Mouse (Mus musculus): Measurements from ENCODE around the gene Olfr130. TPM values are rescaled to one million over a fixed set of nuclear protein-coding genes. Genes with fewer than 3 reads are reported as not detected.

The Olfr130 gene
- not detected in 2 replicates for polyA plus RNA-seq (2015; fragmentation: Nextera tagmentation; extraction: Ambion mirVana)

DNA sequence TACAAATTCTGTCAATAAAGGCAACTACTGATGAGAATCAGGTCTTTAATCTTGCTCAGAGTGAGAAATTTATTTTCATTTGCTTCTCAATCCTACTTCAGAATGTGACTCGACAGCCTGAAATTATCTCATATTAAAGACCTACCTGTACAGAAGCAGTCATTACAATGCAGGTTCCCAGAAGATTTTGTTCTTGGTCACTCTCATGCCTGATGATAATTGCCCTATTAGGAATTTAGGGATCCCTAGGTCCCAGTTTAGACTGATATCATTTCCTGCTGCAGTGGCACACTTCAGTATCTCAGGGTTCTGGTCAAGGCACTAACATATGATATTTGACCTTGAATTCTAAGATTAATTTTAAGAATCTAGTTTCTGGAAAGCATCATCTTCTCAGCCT, at the start of gene Olfr130:
Gene Olfr130, plus strand, starts transcription at position 301 of the 400 bp plus-strand sequence.

DNA sequence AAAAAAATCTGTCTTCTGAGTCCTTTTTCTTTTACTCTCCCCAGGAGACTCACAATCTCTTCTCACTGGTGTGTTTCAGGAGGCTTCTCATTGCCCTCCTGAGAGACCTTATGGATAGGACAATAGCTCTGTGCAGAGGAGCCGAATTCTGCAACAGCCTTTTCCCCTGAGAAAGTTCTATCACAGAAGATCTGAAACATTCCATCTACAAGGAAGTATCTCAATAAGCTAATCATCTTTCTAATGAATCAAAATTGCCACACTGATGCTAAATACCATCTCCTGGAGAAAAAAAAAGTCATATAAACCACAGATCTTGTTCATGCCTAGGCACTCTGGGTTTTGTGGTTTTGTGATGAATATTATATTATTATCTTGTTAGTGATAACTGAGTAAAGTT, 3.7 kb upstream of the Olfr130 start, which contains the start of gene Olfr129:
Gene Olfr129, minus strand, starts transcription at position 101 of the 400 bp plus-strand sequence.

DNA sequence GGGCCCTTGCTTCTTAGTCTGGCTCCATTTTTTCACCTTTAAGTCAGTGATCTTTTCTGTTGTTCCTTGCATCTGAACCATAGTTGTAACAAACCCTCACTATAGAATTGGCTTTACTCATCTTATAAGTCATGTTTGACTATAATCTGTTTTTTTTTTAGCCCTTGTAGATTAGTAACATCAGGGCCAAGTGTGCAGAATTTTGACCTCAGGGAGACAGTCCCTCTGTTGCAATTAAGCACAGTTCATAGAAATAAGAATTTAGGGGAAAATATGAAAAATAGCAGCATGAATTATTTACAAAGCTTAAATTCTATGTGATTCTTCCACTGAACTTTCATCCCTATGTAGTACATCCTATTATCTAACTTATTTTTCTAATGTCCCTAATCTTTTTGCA, 24.9 kb downstream of the Olfr130 start, which contains the start of gene Olfr131:
Gene Olfr131, minus strand, starts transcription at position 101 of the 400 bp plus-strand sequence.

Other genes starting within 250 kb of the Olfr130 start
- not detected in 2 replicates for gene Olfr125, start 231.0 kb upstream of the Olfr130 start, polyA plus RNA-seq (2015; fragmentation: Nextera tagmentation; extraction: Ambion mirVana)
- gene Olfr126, start 216.4 kb upstream of the Olfr130 start, polyA plus RNA-seq (2015; fragmentation: Nextera tagmentation; extraction: Ambion mirVana), result not detected in 2 replicates
- gene Olfr127, start 163.5 kb upstream of the Olfr130 start, polyA plus RNA-seq (2015; fragmentation: Nextera tagmentation; extraction: Ambion mirVana), result not detected in 2 replicates
- not detected in 2 replicates for gene Olfr128, start 143.4 kb upstream of the Olfr130 start, polyA plus RNA-seq (2015; fragmentation: Nextera tagmentation; extraction: Ambion mirVana)
- not detected in 2 replicates for gene Olfr761, start 110.8 kb upstream of the Olfr130 start, polyA plus RNA-seq (2015; fragmentation: Nextera tagmentation; extraction: Ambion mirVana)
- not detected in 2 replicates for gene Olfr129, start 3.8 kb upstream of the Olfr130 start, polyA plus RNA-seq (2015; fragmentation: Nextera tagmentation; extraction: Ambion mirVana)
- gene Olfr131, start 24.8 kb downstream of the Olfr130 start, polyA plus RNA-seq (2015; fragmentation: Nextera tagmentation; extraction: Ambion mirVana), result not detected in 2 replicates
- gene Olfr132, start 70.6 kb downstream of the Olfr130 start, polyA plus RNA-seq (2015; fragmentation: Nextera tagmentation; extraction: Ambion mirVana), result not detected in 2 replicates
- not detected in 2 replicates for gene Olfr133, start 81.4 kb downstream of the Olfr130 start, polyA plus RNA-seq (2015; fragmentation: Nextera tagmentation; extraction: Ambion mirVana)
- not detected in 2 replicates for gene Olfr134, start 107.5 kb downstream of the Olfr130 start, polyA plus RNA-seq (2015; fragmentation: Nextera tagmentation; extraction: Ambion mirVana)
- not detected in 2 replicates for gene Olfr135, start 140.4 kb downstream of the Olfr130 start, polyA plus RNA-seq (2015; fragmentation: Nextera tagmentation; extraction: Ambion mirVana)
- not detected in 2 replicates for gene Olfr138, start 197.1 kb downstream of the Olfr130 start, polyA plus RNA-seq (2015; fragmentation: Nextera tagmentation; extraction: Ambion mirVana)
- not detected in 2 replicates for gene Olfr137, start 243.6 kb downstream of the Olfr130 start, polyA plus RNA-seq (2015; fragmentation: Nextera tagmentation; extraction: Ambion mirVana)